ENCODE assay signal across 18 mouse cellular contexts in genomic region chr11:105316121-105316520, GRCm38 (mm10).
"Had no signal": no experiment of that assay in that cellular context is flagged by ENCODE, and none has a peak within 500 bp of the region (broad histone marks: within the 10 kb centered on the region; RNA-seq: fewer than 3 reads in every experiment).

No protein-coding gene starts in this region.

- H3K9me3 ChIP-seq: kidney, embryonic 15.5 days; liver, embryonic 13.5 days; neural tube, embryonic 15.5 days; stomach, embryonic 15.5 days had no signal

- H3K27me3 ChIP-seq: kidney, embryonic 15.5 days; liver, embryonic 13.5 days; neural tube, embryonic 12.5 days; neural tube, embryonic 15.5 days; stomach, embryonic 15.5 days had no signal

- H3K9ac ChIP-seq: kidney, embryonic 15.5 days; liver, embryonic 13.5 days; neural tube, embryonic 12.5 days; neural tube, embryonic 15.5 days; stomach, embryonic 15.5 days had no signal

- DNase-seq: kidney, adult 8-10 months; kidney, postnatal 10 days; kidney, postnatal 36 days; layer of hippocampus, postnatal 36 days; liver, embryonic 13.5 days; lung, adult 2 months; midbrain, embryonic 14.5 days; retina, postnatal 1 day; right cerebral cortex, postnatal 25 days; spleen, adult 18-20 months; thymus, postnatal 36 days had no signal

- H3K4me3 ChIP-seq: kidney, embryonic 15.5 days; left cerebral cortex, adult 2 months; liver, embryonic 13.5 days; megakaryocyte, embryonic 14.5 days; neural tube, embryonic 12.5 days; neural tube, embryonic 15.5 days; stomach, embryonic 15.5 days had no signal

- H3K27ac ChIP-seq: kidney, embryonic 15.5 days; left cerebral cortex, adult 2 months; liver, embryonic 13.5 days; neural tube, embryonic 12.5 days; neural tube, embryonic 15.5 days; stomach, embryonic 15.5 days had no signal

- H3K4me2 ChIP-seq: kidney, embryonic 15.5 days; liver, embryonic 13.5 days; midbrain, embryonic 11.5 days; neural tube, embryonic 12.5 days; neural tube, embryonic 15.5 days; stomach, embryonic 15.5 days had no signal

- H3K36me3 ChIP-seq: kidney, embryonic 15.5 days; liver, embryonic 13.5 days; neural tube, embryonic 12.5 days; neural tube, embryonic 15.5 days; stomach, embryonic 15.5 days had no signal
